Mouse (Mus musculus) liver, embryonic 14.5 days (tissue): ENCODE measurements around the gene Creb5. TPM values are rescaled to one million over a fixed set of nuclear protein-coding genes. Genes with fewer than 3 reads are reported as not detected.

ENCODE experiments used
- ATAC-seq: fragments of 200-750 bp; cut with Nextera tagmentation; 2 replicates; pipeline ENCODE4 v1.8.0; 2017; ENCODE audit warnings: moderate number of reproducible peaks, mild to moderate bottlenecking, moderate library complexity; ENCODE audit not compliant: insufficient read depth
- DNase-seq, 3 experiments: peaks; one replicate each; pipeline ENCODE4 v3.0.0-alpha.2; 2012 to 2013; ENCODE audit warnings: low read depth in 3 of 3, low spot score in 3 of 3
- H3K27ac ChIP-seq: fragments of 300-500 bp; sonication (generic); 2 replicates; pipeline ENCODE4 v1.5.1; 2014; ENCODE audit warnings: moderate library complexity, mild to moderate bottlenecking, control low read depth, inconsistent platforms
- H3K27me3 ChIP-seq: fragments of 300-500 bp; sonication (generic); 2 replicates; pipeline ENCODE4 v1.6.1; 2014; ENCODE audit warnings: mild to moderate bottlenecking, low read length, moderate library complexity; ENCODE audit not compliant: control insufficient read depth, insufficient read depth
- H3K36me3 ChIP-seq: fragments of 300-500 bp; sonication (generic); replicated peaks from 2 replicates; pipeline ENCODE4 v1.6.1; 2014; ENCODE audit warnings: low read depth; ENCODE audit not compliant: control insufficient read depth, insufficient read depth
- H3K4me1 ChIP-seq, 2 experiments: fragments of 200-500 bp in 1 of 2; fragments of 300-500 bp in 1 of 2; sonication (generic) in 1 of 2; replicated peaks; 2 replicates each; pipeline ENCODE4 v1.6.1; 2012 to 2014; ENCODE audit warnings: antibody characterized with exemption in 1 of 2, inconsistent platforms in 1 of 2, low read length in 1 of 2; ENCODE audit not compliant: control insufficient read depth in 2 of 2, insufficient read depth in 2 of 2
- H3K4me2 ChIP-seq: fragments of 300-500 bp; sonication (generic); 2 replicates; pipeline ENCODE4 v1.6.1; 2014; ENCODE audit warnings: low read depth, mild to moderate bottlenecking, control low read depth, moderate library complexity
- H3K4me3 ChIP-seq, 2 experiments: fragments of 200-500 bp in 1 of 2; fragments of 300-500 bp in 1 of 2; sonication (generic) in 1 of 2; 2 replicates each; pipeline ENCODE4 v1.5.1; 2012 to 2014; ENCODE audit warnings: low read depth in 2 of 2, low read length in 2 of 2, mild to moderate bottlenecking in 2 of 2, control low read depth in 1 of 2, inconsistent platforms in 1 of 2, moderate library complexity in 1 of 2; ENCODE audit not compliant: insufficient read depth in 1 of 2
- H3K9ac ChIP-seq: fragments of 300-500 bp; sonication (generic); replicated peaks from 2 replicates; pipeline ENCODE4 v1.6.1; 2014; ENCODE audit warnings: mild to moderate bottlenecking, control low read depth, moderate library complexity
- H3K9me3 ChIP-seq: fragments of 300-500 bp; sonication (generic); 2 replicates; pipeline ENCODE4 v1.6.1; 2016; ENCODE audit warnings: low read length, mixed read lengths; ENCODE audit not compliant: control insufficient read depth
- CTCF ChIP-seq: IDR thresholded peaks from 2 replicates; pipeline ENCODE4 v1.5.1; 2016; ENCODE audit warnings: antibody characterized with exemption, low read depth, control low read depth
- EP300 ChIP-seq: IDR thresholded peaks from 2 replicates; pipeline ENCODE4 v1.6.1; 2016; ENCODE audit warnings: antibody characterized with exemption, low read depth
- WGBS: fragments of 180-500 bp; shearing (Covaris S2); extraction: QIAGEN DNeasy Blood & Tissue Kit; methylation state at CpG from one replicate; pipeline ENCODE4 v1.1.7; 2014; ENCODE audit not compliant: insufficient replicate concordance; 5-methylcytosine and 5-hydroxymethylcytosine counted together
- polyA plus RNA-seq, 2 experiments: library from polyadenylated mRNA; depleted of rRNA in 1 of 2; stranded (reverse) in 1 of 2; unstranded in 1 of 2; fragments of >200 nt; fragmentation: Nextera tagmentation in 1 of 2; extraction: Ambion mirVana in 1 of 2; gene quantifications; 2 replicates each; pipeline versions ENCODE4 v1.2.1 to v1.2.3; 2012 to 2014

Creb5 gene
- polyA plus RNA-seq, 2 experiments = 0.04 to 0.06 TPM

DNA sequence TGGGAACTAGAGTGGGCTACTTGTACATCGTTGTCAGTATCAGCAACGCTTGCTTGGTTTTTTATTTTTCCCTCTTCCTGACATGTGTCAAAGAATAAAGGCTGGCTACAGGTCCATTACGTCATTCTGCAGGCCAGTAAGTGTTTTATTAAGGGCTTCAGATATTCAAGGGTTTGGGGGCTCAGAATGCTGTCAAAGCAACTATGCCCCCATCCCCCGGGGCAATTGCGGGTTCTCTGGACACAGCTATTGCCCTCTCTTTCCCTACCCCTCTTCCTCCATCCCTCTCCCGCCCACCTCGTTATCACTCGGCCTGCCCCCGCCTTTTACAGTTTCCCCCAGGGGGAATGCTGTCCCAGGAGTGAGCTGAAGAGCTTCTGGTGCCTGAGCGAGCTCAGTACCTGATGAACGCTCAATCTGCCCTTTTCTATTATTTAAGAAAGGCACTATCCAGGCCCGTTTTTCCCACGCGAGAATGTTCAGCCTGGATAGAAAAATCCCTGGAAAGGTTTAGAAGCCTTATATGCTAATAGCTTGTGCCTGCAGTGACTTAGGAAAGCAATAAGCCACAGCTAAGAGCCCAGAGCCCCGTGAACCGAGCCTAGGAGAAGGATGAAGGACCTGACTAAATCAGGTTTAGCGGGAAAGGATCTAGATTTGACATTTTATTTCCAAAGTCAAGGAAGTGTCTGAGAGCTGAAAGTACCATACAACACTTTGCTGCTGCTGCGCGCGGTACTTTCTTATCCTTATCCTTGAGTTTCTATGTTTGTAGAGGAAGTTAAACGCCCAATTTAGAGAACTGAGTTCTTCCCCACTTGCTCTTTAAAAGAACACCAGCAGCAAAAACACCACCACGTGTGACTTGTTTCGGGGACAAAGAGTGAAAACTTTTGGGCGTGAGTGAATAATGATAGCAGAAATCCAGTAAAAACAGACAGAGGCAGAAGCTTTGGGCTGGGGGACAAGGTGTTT is 1.8 kb downstream of the Creb5 start:
- Histone ChIP-seq H3K36me3 (no peaks in the 10 kb centered on the region), H3K9me3 (no peaks in the 10 kb centered on the region), H3K4me1 (no peaks in the 10 kb centered on the region), H3K4me3 (no peak overlapping the region), H3K4me2 (no peak overlapping the region), H3K27me3 (peaks cover 60% of the 10 kb centered on the region), H3K27ac (no peak overlapping the region), H3K9ac (no peak overlapping the region)
- DNase-seq (no peak), ATAC-seq (no peak)
- 5% methylated on average over 24 of the region's 24 CpGs for WGBS
- TF ChIP-seq CTCF (no peak), EP300 (no peak)

DNA sequence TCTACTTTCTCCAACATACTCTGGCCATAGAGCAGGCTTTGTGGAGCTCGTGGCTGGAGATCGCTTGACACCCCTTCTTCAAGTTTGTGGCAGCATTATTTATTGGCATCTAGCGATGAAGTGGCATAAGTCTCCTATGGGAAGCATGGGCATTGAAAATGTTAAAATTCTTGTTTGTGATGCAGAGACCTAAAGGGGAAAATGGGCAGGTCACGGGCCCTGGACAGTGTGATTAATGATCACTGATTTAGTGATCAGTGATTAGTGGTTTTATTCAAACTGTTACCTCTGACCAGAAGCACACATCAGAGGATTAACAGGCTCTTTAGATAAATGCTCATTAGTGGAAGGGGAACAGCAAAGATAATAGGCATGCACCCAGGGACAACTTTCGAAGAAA is 2.6 kb downstream of the Creb5 start:
- H3K27me3 ChIP-seq = peaks cover 59% of the 10 kb centered on the region
- DNase-seq (no peak), ATAC-seq (no peak)
- no peak overlapping the region for H3K4me2 ChIP-seq
- 19% methylated on average over 5 of the region's 5 CpGs for WGBS
- no peaks in the 10 kb centered on the region for H3K4me1 ChIP-seq
- H3K36me3 ChIP-seq = no peaks in the 10 kb centered on the region
- H3K9me3 ChIP-seq = no peaks in the 10 kb centered on the region
- TF ChIP-seq EP300 = no peak
- TF ChIP-seq CTCF = no peak
- no peak overlapping the region for H3K9ac ChIP-seq
- no peak overlapping the region for H3K4me3 ChIP-seq
- H3K27ac ChIP-seq = no peak overlapping the region

DNA sequence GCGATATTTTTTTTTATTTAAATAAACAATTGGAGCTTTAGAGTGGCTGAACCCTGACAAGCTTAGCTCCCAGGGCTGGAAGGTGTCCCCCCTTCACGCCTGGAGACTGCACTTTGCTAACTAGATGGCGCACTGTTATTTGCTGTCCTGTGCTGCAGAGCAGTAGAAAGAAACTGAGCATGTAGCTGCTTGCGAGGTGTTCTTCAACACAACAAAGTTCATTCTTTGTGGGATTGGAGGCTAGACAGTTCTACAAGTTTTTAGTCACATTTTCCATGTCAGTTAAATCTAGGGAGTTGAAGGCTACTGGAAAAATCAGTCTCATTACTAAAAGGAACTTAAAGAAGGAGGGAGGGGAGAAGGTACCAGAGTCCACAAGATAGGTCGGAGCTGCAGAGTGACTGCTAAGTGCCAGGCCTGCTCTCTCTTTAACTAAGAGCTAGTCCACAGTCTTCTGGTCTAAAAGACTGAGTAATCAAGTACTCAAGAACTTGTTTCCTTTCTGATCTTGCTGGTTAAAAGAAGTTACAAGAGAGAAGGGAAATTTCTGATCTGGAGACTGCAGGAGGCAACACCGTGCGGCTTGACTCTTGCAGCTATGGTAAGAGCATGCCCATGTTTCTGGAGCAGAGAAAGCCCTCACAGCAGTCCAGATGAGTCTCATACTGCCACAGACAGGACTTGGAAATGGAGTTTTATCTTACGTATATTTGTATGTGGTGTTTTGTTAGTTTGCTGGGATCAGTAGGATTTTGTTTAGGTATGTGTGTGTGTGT is 3.3 kb downstream of the Creb5 start:
- Histone ChIP-seq H3K27ac (no peak overlapping the region), H3K9me3 (no peaks in the 10 kb centered on the region), H3K4me2 (no peak overlapping the region), H3K27me3 (peaks cover 51% of the 10 kb centered on the region), H3K4me3 (no peak overlapping the region), H3K4me1 (no peaks in the 10 kb centered on the region), H3K9ac (no peak overlapping the region), H3K36me3 (no peaks in the 10 kb centered on the region)
- DNase-seq (no peak), ATAC-seq (no peak)
- TF ChIP-seq EP300 (no peak), CTCF (no peak; the same call in 1 of the 2 replicates)
- 29% methylated on average over 8 of the region's 8 CpGs for WGBS

DNA sequence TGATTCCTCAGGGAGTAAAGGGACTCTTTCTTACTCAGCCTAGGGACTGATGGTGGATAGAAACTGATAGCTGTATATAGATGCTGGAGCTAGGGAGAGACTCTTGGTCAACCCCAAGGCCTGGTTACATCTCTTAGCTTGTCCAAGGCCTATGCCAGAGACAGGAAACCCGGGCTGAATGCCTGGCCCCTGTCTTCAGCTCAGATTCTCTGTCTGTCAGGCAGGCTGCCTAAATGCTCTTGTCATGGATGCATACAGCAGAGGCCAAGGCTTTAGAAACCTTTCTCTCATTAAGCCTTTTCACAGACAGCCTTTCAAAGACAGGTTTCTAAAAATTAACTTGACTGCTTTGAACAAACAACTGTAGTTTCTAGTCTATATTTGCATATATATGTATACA is 5.9 kb downstream of the Creb5 start:
- Histone ChIP-seq H3K9ac (no peak overlapping the region), H3K27ac (no peak overlapping the region), H3K4me3 (no peak overlapping the region), H3K36me3 (no peaks in the 10 kb centered on the region), H3K27me3 (peaks cover 26% of the 10 kb centered on the region), H3K9me3 (no peaks in the 10 kb centered on the region), H3K4me2 (no peak overlapping the region), H3K4me1 (no peaks in the 10 kb centered on the region)
- DNase-seq = no peak
- 38% methylated on average over 1 of the region's 1 CpGs for WGBS
- no peak for TF ChIP-seq EP300
- no peak for TF ChIP-seq CTCF
- ATAC-seq = no peak

DNA sequence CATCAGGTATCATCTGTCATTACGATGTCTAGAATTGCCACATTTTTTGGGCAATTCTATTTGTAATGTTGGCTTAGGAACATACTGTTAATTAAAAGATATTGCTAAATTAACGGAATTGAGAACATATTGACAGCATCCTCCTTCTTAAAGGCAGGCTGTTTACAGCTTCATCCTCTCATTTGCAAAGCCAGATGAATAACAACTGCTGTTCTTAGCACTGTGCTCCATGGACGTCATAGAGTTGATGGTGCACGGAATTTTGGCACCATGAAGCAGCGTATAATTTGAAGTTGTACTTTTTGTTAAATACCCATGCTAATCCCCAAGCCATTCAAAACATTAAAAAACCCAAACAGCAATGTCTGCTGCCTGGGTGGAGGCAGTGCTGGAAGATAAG is 10.8 kb downstream of the Creb5 start:
- 61% methylated on average over 5 of the region's 5 CpGs for WGBS
- no peak for ATAC-seq
- Histone ChIP-seq H3K4me2 (no peak overlapping the region), H3K27me3 (no peaks in the 10 kb centered on the region), H3K36me3 (no peaks in the 10 kb centered on the region), H3K9ac (no peak overlapping the region), H3K4me1 (no peaks in the 10 kb centered on the region), H3K9me3 (no peaks in the 10 kb centered on the region), H3K4me3 (no peak overlapping the region), H3K27ac (no peak overlapping the region)
- DNase-seq = no peak
- TF ChIP-seq CTCF (no peak), EP300 (no peak)
